Mouse (Mus musculus) stomach, postnatal 0 days (tissue): Measurements from ENCODE around the gene Dtx3.
"Not testable (repeated sequence)": the region's sequence is repeated elsewhere in the genome, so short reads cannot be mapped to it uniquely, and the experiment has no call there.

Experiments used
- CTCF ChIP-seq: IDR thresholded peaks from 2 replicates; pipeline ENCODE4 v1.5.1; 2016; ENCODE audit warnings: antibody characterized with exemption, low read depth, mild to moderate bottlenecking, moderate library complexity
- EP300 ChIP-seq: optimal IDR thresholded peaks from 2 replicates; pipeline ENCODE3; 2016; ENCODE audit warnings: antibody characterized with exemption

GRCm38 (mm10) chr10:127151233-127151632, 44.3 kb downstream of the Dtx3 start:
- TF ChIP-seq CTCF, EP300: not testable (repeated sequence)
